Mouse (Mus musculus) hindlimb bud, embryonic 11.5 days (tissue): ENCODE measurements around the gene Ackr2.

Experiments used
- DNase-seq: peaks from one replicate; pipeline ENCODE4 v3.0.0-alpha.2; 2012; ENCODE audit warnings: low read depth, low spot score; ENCODE audit errors: extremely low spot score

Gene Ackr2

GRCm38 (mm10) chr9:121916102-121916501, 17.9 kb downstream of the Ackr2 start, which contains the start of gene Cyp8b1:
Gene Cyp8b1 (minus strand): TSS chr9:121916305.
- no peak for DNase-seq

- no peak for DNase-seq
Observed at GRCm38 (mm10) chr9:121919027-121919501, 20.9 kb downstream of the Ackr2 start.

- DNase-seq, result no peak
Observed at GRCm38 (mm10) chr9:121923443-121923842, 25.3 kb downstream of the Ackr2 start.

DNA sequence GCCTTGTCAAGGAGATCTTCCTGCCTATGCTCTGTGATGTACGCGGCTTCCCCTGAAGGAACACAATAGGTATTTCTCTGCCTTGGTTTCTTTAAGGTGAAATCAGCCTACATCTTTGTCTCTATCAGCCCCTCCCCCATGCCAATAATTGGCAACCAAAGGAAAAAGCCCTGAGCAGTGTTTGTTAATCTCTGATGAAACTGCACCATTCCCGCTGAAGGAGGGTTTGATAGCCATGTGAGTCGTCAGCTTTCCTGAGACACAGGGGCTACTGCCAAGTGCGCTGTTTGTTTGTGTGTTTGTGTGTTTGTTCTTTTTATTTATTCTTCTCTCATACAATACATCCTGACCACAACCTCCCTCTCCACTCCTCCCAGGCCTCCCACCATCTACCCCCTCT, 25.8 kb downstream of the Ackr2 start:
- DNase-seq, result no peak

DNA sequence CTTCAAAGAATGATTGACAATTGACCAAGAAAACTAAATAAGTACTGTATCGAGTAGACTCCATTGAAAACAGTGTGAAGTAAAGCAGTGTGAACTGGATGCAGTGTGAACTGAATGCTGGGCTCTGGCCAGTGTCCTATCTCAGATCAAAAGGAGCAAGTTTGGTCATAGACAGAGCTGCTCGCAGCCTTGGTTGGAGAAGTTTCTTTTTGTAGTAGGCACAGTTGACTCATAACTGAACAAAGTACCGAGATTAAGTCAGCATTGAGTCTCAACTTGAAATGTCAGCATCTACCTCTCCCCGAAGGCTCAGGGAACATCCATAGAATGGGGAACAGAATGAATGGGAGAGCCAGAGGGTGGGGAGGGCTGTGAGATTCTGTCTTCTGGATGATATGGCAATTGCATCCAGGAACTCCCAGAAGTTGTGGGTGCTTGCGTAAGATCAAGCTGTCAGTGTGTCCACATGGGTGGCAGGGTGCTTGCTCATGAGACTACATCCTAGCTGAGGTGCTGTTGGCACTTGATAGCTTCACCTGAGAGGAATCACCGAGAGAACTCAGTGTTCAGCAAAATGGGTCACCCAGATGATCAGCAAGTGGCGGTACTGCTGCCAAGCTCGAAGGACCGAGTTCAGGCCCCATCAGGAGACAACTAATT, 26.9 kb downstream of the Ackr2 start:
- no peak for DNase-seq

DNA sequence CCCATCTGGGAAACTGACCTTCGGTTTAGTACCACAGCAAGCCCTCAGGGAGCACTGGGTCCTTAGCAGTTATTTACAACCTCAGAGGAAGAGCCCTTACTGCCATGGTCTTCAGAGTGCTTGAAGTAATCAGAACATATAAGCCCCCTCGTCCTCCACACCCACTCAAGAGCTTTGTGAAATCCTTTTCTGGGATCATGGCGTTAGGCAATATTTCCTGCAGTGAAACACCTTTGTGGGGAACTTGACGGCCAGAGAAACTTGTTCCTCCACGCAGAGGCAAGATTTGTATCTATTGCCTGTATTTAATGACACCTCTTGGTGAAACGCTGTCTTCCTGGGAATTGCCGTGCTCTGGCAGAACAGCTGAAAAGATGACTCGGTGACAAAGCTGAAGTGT, 27.8 kb downstream of the Ackr2 start:
- no peak for DNase-seq

GRCm38 (mm10) chr9:121926634-121927405, 28.7 kb downstream of the Ackr2 start:
- no peak for DNase-seq

DNA sequence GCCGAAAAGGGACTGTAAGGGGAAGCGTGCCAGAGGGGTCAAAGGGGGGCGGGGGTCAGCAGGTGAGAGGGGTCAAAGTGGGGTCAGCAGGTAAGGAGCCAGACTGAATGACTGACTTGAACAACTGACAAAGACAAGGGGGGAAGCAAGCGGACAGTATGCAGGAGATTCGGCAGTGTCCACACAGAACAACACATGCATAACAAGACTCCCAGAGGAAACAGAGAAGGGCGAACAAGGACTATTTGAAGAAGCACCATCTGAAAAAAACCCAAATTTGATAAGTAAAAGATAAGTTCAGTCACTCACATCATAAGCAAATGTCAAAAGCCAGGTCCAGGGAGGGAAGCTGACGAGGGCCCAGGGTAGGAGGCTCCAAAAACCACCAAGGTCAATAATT, 29.6 kb downstream of the Ackr2 start:
- no peak for DNase-seq

DNA sequence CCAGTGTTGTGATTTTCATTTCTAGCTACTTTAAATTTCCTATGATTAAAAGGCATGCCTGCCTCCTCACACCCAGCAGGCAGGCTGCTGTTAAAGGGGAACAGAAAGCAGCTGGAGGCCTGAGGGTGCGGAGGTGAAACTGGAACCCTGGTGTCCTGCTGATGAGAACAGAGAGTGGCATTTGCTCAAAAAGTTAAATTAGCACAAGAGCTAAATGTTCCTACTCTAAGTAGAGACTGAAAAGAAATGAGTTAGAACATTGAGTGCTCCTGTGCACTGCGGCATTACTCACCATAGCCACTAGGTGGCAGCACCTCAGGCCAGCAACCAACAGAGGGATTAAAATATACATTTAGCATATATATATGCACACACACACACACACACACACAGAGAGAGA, 30.3 kb downstream of the Ackr2 start:
- no peak for DNase-seq

DNA sequence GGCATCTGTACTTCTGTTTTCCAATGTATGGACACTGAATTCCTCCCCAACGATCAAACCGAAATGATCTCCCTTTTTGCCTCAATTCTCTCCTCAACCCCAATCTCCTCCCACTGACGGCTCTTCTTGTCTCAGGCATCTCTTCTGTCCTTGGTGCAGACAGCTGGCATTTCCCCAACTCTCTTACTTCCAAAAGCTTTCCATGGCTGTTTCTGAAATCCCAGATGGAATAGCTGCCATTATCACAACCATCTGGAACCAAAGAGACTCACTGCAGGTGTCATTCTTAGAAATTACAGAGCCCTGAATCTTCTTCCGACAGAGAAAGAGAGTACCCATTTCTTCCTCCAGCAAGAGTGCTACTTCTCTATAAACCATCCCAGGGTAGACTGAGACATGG, 36.7 kb downstream of the Ackr2 start:
- DNase-seq, result no peak

DNA sequence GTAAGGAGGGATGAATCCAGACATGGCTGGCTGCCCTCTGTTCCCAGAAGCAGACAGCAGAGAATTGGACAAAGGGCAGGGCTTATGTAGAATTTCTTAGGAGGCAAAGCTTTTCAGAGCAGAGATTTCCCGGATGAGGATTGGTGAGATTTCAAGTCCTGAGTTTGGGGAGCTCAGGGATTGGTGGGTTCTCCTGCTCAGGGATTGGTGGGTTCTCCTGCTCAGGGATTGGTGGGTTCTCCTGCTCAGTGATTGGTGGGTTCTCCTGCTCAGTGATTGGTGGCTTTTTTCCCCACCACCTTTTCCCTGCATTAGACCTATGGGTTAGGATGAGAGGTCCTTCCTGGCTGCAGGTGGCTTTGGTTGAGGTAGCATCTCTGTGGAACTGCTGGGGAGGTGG, 38.8 kb downstream of the Ackr2 start:
- DNase-seq, result no peak

DNA sequence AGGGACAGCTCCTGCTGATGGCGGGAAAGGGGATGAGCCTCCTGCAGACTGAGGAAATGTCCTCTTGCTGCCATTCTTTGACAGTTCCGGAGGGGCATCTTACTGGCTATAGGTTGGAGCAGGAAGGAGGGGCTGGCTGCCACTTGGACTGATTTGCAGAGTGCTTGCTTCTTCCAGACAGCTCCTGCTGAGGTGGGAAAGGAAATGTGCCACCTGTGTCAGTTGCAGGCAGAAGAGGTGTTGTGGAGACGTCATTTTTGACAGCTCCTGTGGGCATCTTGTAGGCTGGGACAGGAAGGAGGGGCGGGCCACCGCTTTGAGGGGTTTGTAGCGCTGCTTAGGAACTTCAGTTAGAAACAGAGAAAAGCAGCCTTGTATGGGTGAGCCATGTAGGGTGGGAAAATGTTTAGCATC, 39.3 kb downstream of the Ackr2 start:
- DNase-seq, result no peak

DNA sequence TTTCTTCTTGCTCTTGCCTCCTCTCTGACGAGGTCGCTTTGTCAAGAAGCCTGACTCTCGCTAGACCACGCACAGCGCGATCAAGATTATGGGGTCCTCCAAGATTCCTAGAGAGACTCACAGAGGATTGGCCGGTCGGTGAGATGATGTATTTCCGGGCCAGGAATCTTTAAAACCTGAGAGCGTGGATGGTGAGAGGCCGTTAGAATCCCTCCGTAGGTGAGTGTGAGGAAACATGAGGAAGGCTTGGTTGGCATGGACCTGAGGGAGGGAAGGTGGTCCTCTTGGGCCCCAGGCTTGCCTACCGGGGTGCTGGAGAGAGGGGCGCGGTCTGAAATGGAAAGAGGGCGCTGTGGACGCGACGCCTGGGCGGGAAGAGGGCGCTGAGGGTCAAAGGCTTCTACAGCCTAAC, 39.8 kb downstream of the Ackr2 start:
- DNase-seq, result no peak

DNA sequence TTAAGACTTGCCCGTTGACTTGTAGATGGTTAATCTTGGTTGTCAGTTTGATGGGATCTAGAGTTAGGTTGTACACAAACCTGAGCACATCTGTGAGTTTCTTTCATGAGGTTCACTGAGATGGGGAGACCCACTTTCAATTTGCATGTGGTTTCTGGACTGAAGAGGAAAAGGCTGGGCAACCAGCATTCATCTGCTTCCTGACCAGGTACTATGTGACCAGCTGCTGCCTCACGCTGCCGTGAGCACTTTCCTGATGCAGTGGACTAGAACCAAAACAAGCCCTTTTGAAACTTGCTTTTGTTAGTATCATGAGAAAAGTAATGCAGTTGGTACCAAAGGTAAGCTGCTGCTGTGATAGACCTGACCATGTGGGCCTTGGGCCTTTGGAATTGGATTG, 44.9 kb downstream of the Ackr2 start:
- DNase-seq, result no peak

DNA sequence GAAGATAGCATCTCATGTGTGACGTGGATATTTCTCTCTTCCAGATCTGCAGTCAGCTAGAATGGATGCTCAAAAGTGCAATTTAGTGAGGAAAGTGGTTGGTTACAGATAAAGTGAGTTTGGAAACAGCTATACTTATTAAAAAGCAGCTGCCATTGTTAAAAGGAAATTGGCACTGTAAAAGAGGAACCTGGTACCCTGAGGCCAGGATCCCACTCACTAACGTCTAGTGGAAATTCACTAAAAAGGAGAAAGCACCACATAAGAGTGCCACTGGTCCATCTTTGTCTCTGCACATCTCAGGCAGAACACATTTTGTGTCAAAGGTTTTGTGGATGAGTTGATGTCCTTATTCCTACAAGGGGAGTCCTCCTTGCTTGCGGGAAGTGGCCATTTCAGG, 45.5 kb downstream of the Ackr2 start:
- DNase-seq, result no peak

GRCm38 (mm10) chr9:121947784-121948183, 49.6 kb downstream of the Ackr2 start:
- no peak for DNase-seq

DNA sequence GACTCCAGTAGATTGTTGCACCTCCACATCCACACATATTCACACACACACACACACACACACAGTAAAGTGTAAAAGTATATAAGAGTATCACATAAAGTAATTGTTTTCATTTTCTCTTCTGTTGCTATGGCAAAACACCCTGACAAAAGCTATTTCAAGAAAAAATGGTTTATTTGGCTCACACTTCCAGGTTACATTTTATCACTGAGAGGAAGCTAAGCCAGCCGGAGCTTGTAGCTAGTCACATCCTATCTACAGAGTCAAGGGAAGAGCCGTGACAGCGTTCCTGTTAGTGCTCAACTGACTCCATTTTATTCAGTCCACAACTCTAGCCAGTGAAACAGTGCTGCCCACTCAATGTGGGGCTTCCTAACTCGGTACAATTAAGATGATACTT, 50.3 kb downstream of the Ackr2 start:
- no peak for DNase-seq

- no peak for DNase-seq
Observed at GRCm38 (mm10) chr9:121950418-121951113, 52.4 kb downstream of the Ackr2 start, which contains the start of gene Fam198a. Gene Fam198a (plus strand): TSS chr9:121950988.

DNA sequence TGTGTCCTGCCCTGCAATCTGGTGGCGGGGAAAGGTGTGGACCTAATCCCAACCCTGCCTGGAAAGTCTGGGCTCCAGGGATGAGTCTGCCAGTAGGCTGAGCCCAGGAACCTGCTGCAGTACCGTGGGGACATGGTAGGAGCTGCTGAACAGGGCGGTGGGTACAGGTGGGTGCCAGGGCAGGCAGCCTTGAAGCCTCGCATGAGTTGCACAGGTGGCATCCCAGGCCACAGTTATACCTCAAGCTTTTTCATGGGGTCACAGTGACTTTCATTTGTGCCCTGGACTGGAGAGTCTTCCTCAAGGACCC, 52.9 kb downstream of the Ackr2 start:
- no peak for DNase-seq

- no peak for DNase-seq
Observed at GRCm38 (mm10) chr9:121952596-121952995, 54.4 kb downstream of the Ackr2 start.

GRCm38 (mm10) chr9:121959966-121960635, 61.9 kb downstream of the Ackr2 start:
- no peak for DNase-seq
